Mouse (Mus musculus): ENCODE measurements at regions not wholly inside any gene's neighbourhood (a gene's known extent, or its start where the extent isn't known, plus 50 kb on each side); places are given as distances from the start of the nearest gene placed in this dataset.

GRCm38 (mm10) chr17:4272456-4272855 is 576.4 kb upstream of the Nox3 start:
- no peak for DNase-seq
- H3K27me3 ChIP-seq (ENCODE audit: control insufficient read depth, insufficient read depth, low read length): no peaks in the 10 kb centered on the region
- TF ChIP-seq POLR2A (IDR thresholded peaks at IDR 0.05; ENCODE audit: borderline replicate concordance, insufficient read depth, low read length) (no peak), CTCF (IDR thresholded peaks at IDR 0.05; ENCODE audit: borderline replicate concordance, insufficient read depth, low read depth, low read length) (no peak)
- H3K4me1 ChIP-seq (ENCODE audit: control insufficient read depth, insufficient read depth, low read length): no peaks in the 10 kb centered on the region
- WGBS: 82% methylated on average over 5 of the region's 5 CpGs
- H3K4me3 ChIP-seq (replicated peaks; ENCODE audit: insufficient read depth, low read depth, low read length): no peak overlapping the region
- H3K27ac ChIP-seq (ENCODE audit: insufficient read depth, low read length): no peak overlapping the region

GRCm38 (mm10) chr17:4276722-4277121 is 580.7 kb upstream of the Nox3 start:
- Histone ChIP-seq H3K4me3 (replicated peaks; ENCODE audit: insufficient read depth, low read depth, low read length) (no peak overlapping the region), H3K27me3 (ENCODE audit: control insufficient read depth, insufficient read depth, low read length) (no peaks in the 10 kb centered on the region), H3K4me1 (ENCODE audit: control insufficient read depth, insufficient read depth, low read length) (no peaks in the 10 kb centered on the region), H3K27ac (ENCODE audit: insufficient read depth, low read length) (no peak overlapping the region)
- 86% methylated on average over 4 of the region's 4 CpGs for WGBS
- no peak for DNase-seq
- TF ChIP-seq CTCF (IDR thresholded peaks at IDR 0.05; ENCODE audit: borderline replicate concordance, insufficient read depth, low read depth, low read length) (no peak), POLR2A (IDR thresholded peaks at IDR 0.05; ENCODE audit: borderline replicate concordance, insufficient read depth, low read length) (no peak)

- H3K27me3 ChIP-seq (ENCODE audit: control insufficient read depth, insufficient read depth, low read length): no peaks in the 10 kb centered on the region
- DNase-seq: no peak
- H3K4me1 ChIP-seq (ENCODE audit: control insufficient read depth, insufficient read depth, low read length): no peaks in the 10 kb centered on the region
- no peak for TF ChIP-seq CTCF (IDR thresholded peaks at IDR 0.05; ENCODE audit: borderline replicate concordance, insufficient read depth, low read depth, low read length)
- no peak for TF ChIP-seq POLR2A (IDR thresholded peaks at IDR 0.05; ENCODE audit: borderline replicate concordance, insufficient read depth, low read length)
- H3K27ac ChIP-seq (ENCODE audit: insufficient read depth, low read length): no peak overlapping the region
- H3K4me3 ChIP-seq (replicated peaks; ENCODE audit: insufficient read depth, low read depth, low read length): no peak overlapping the region
- 39% methylated on average over 4 of the region's 4 CpGs for WGBS
Observed at GRCm38 (mm10) chr17:4278239-4278827, 582.3 kb upstream of the Nox3 start.

GRCm38 (mm10) chr17:4281451-4281850 is 585.4 kb upstream of the Nox3 start:
- WGBS: 90% methylated on average over 5 of the region's 5 CpGs
- TF ChIP-seq POLR2A (IDR thresholded peaks at IDR 0.05; ENCODE audit: borderline replicate concordance, insufficient read depth, low read length) (no peak), CTCF (IDR thresholded peaks at IDR 0.05; ENCODE audit: borderline replicate concordance, insufficient read depth, low read depth, low read length) (no peak)

GRCm38 (mm10) chr17:4291418-4291817 is 595.4 kb upstream of the Nox3 start:
- TF ChIP-seq CTCF (IDR thresholded peaks at IDR 0.05; ENCODE audit: borderline replicate concordance, insufficient read depth, low read depth, low read length): no peak
- no peak for TF ChIP-seq POLR2A (IDR thresholded peaks at IDR 0.05; ENCODE audit: borderline replicate concordance, insufficient read depth, low read length)
- Histone ChIP-seq H3K4me3 (replicated peaks; ENCODE audit: insufficient read depth, low read depth, low read length) (no peak overlapping the region), H3K4me1 (ENCODE audit: control insufficient read depth, insufficient read depth, low read length) (no peaks in the 10 kb centered on the region), H3K27ac (ENCODE audit: insufficient read depth, low read length) (no peak overlapping the region), H3K27me3 (ENCODE audit: control insufficient read depth, insufficient read depth, low read length) (no peaks in the 10 kb centered on the region)
- WGBS: 71% methylated on average over 2 of the region's 2 CpGs
- no peak for DNase-seq

More at GRCm38 (mm10) chr17:4281451-4281850, 585.4 kb upstream of the Nox3 start:
- Histone ChIP-seq H3K27ac (ENCODE audit: insufficient read depth, low read length) (no peak overlapping the region), H3K4me3 (replicated peaks; ENCODE audit: insufficient read depth, low read depth, low read length) (no peak overlapping the region), H3K27me3 (ENCODE audit: control insufficient read depth, insufficient read depth, low read length) (no peaks in the 10 kb centered on the region), H3K4me1 (ENCODE audit: control insufficient read depth, insufficient read depth, low read length) (no peaks in the 10 kb centered on the region)
- DNase-seq: no peak

- TF ChIP-seq CTCF (IDR thresholded peaks at IDR 0.05; ENCODE audit: borderline replicate concordance, insufficient read depth, low read depth, low read length): no peak
- no peak for TF ChIP-seq POLR2A (IDR thresholded peaks at IDR 0.05; ENCODE audit: borderline replicate concordance, insufficient read depth, low read length)
Observed at GRCm38 (mm10) chr17:4296521-4297155, 600.6 kb upstream of the Nox3 start.

GRCm38 (mm10) chr17:4297156-4297535 is 601.1 kb upstream of the Nox3 start:
- 7% methylated on average over 1 of the region's 1 CpGs for WGBS
- DNase-seq: peak; percentile 17 to 41
- Histone ChIP-seq H3K4me3 (replicated peaks; ENCODE audit: insufficient read depth, low read depth, low read length) (no peak overlapping the region), H3K4me1 (ENCODE audit: control insufficient read depth, insufficient read depth, low read length) (peaks cover 7% of the 10 kb centered on the region), H3K27me3 (ENCODE audit: control insufficient read depth, insufficient read depth, low read length) (no peaks in the 10 kb centered on the region), H3K27ac (ENCODE audit: insufficient read depth, low read length) (no peak overlapping the region)
- no peak for TF ChIP-seq CTCF (IDR thresholded peaks at IDR 0.05; ENCODE audit: borderline replicate concordance, insufficient read depth, low read depth, low read length)
- TF ChIP-seq POLR2A (IDR thresholded peaks at IDR 0.05; ENCODE audit: borderline replicate concordance, insufficient read depth, low read length): no peak

More at GRCm38 (mm10) chr17:4296521-4297155, 600.6 kb upstream of the Nox3 start:
- H3K4me3 ChIP-seq (replicated peaks; ENCODE audit: insufficient read depth, low read depth, low read length): no peak overlapping the region
- H3K4me1 ChIP-seq (ENCODE audit: control insufficient read depth, insufficient read depth, low read length): peaks cover 7% of the 10 kb centered on the region
- peak; percentile 26 to 67 for DNase-seq
- WGBS: 48% methylated on average over 6 of the region's 6 CpGs
- no peak overlapping the region for H3K27ac ChIP-seq (ENCODE audit: insufficient read depth, low read length)
- no peaks in the 10 kb centered on the region for H3K27me3 ChIP-seq (ENCODE audit: control insufficient read depth, insufficient read depth, low read length)

Measured in cerebellum, adult 2 months (tissue).